Mouse (Mus musculus) embryonic fibroblast, embryonic 13.5 days (primary cell): ENCODE results near the gene Klc2. TPM values are rescaled to one million over a fixed set of nuclear protein-coding genes. Genes with fewer than 3 reads are reported as not detected.
"Not testable (repeated sequence)": the region's sequence is repeated elsewhere in the genome, so short reads cannot be mapped to it uniquely, and the experiment has no call there.

Experiments
- H3K27ac ChIP-seq: 2 replicates; pipeline ENCODE4 v1.5.1; 2012; ENCODE audit warnings: low read length, control low read depth, inconsistent platforms; ENCODE audit not compliant: insufficient read depth
- H3K4me1 ChIP-seq: 2 replicates; pipeline ENCODE4 v1.6.1; 2011; ENCODE audit warnings: low read length; ENCODE audit not compliant: control insufficient read depth, insufficient read depth
- H3K4me3 ChIP-seq: 2 replicates; pipeline ENCODE4 v1.5.1; 2011; ENCODE audit warnings: mild to moderate bottlenecking, control low read depth, low read length; ENCODE audit not compliant: insufficient read depth
- CTCF ChIP-seq: IDR thresholded peaks from 2 replicates; pipeline ENCODE4 v1.5.1; 2011; ENCODE audit warnings: mild to moderate bottlenecking, control low read depth, low read length, moderate library complexity, borderline replicate concordance; ENCODE audit not compliant: insufficient read depth
- POLR2A ChIP-seq: IDR thresholded peaks from 2 replicates; pipeline ENCODE4 v1.6.1; 2011; ENCODE audit warnings: low read depth, mild to moderate bottlenecking, control low read depth, low read length, moderate library complexity
- polyA plus RNA-seq: library from polyadenylated mRNA; stranded (reverse); fragments of >200 nt; gene quantifications from 2 replicates; pipeline ENCODE4 v1.2.4, GENCODE M21; 2011; ENCODE audit warnings: low read depth; ENCODE audit not compliant: missing spikeins, insufficient read length

Klc2 gene
- polyA plus RNA-seq, 1 experiment = 24.2 TPM

DNA sequence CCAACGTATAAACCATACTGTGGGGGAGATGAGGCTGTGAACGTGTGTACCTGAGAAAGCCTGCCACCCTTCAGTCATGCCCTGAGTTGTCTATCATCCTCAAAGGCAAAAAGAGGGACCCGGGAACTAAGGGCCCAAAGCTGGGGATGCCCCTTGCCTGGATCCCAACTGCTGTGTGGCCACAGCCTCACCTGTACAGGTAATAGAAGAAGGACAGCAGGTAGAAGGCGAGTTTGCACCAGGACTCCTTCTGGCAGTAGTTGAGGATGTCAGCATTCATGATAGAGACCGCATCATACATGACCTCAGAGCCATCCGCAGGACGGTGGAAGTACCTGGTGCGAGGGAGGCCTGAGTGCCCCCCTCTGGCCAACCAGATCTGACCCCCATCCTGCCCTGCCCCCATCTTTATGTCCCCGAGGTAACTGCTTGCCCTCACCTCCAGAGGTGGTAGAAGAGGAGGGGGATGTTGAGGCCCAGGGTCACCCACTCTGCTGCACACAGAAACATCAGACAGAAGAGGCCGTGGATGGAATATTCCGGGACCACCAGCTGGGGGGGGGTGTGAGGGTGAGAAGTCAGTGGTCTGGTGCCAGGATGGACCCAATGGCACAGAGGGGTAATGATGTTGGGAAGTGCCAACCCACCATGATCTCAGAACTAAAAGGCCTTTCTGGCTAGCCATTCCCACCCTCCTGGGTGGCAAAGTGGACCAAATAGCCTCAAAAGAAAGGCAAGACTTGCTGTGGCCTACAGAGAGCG is 24.7 kb downstream of the Klc2 start:
- Histone ChIP-seq H3K4me3 (no peak overlapping the region), H3K4me1 (peaks cover 2% of the 10 kb centered on the region; the same call in 1 of the 2 replicates), H3K27ac (no peak overlapping the region)
- TF ChIP-seq CTCF = no peak
- TF ChIP-seq POLR2A = no peak

DNA sequence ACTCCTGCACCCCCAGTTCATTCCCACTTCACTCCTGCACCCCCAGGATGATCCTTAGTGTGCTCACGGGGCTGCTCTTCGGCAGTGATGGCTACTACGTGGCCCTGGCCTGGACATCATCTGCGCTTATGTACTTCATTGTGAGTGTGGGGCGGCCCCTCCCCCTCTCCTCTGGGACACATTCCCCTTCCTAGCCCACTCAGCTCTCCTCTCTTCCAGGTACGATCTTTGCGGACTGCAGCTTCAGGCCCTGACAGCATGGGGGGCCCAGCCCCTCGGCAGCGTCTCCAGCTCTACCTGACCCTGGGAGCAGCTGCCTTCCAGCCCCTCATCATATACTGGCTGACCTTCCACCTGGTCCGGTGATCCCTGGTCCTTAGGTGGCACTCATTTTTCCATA is 26.3 kb downstream of the Klc2 start:
- no peak overlapping the region for H3K4me3 ChIP-seq
- no peak for TF ChIP-seq POLR2A
- TF ChIP-seq CTCF = no peak
- 0 out of 2 replicates have a peak, but pooled peaks cover 2% of the 10 kb centered on the region for H3K4me1 ChIP-seq
- no peak overlapping the region for H3K27ac ChIP-seq

GRCm38 (mm10) chr19:5089324-5089723 is 29.0 kb downstream of the Klc2 start:
- Histone ChIP-seq H3K4me1 (0 out of 2 replicates have a peak, but pooled peaks cover 2% of the 10 kb centered on the region), H3K4me3 (peak overlapping the region; percentile 83), H3K27ac (no peak overlapping the region)
- TF ChIP-seq CTCF (no peak), POLR2A (no peak)

DNA sequence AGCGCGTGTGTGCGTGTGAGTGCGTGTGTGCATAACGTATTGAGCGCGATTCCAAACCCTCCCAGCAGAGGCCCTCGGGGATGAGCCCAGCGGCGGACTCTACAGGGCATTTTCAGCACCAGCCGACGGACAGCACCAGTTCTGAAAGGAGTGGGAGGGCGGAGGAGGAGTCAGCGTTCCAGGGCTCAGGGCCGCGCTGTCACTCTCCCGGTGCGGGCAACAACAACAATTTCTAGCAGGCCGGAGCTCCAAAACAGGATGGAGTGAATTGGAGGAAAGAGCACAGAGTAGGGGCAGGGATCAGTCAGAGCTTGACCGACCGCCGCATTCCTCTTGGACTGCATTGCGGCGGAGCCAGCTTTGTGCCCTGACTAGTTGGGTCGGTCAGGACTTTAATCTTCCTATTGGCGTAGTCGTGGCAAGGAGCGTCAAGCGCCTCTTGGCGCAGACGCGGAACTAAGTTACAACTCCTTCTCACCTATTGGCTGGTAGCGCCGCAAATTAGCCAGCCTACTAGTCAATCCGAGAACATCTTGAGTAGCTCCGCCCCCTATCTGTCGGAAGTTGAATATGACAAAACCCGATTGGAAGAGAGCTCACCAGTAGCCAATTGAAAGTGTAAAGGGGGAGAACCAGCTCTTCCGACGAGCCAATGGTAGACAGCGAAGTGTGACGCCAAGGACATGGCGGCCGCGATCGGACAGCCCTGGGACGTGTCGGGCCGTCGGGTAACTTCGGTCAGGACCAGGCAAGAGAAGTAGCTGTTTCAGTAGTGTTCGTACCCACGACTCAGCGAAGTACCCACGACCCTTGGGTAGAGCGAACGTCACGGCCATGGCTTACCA is 30.3 kb downstream of the Klc2 start, which contains the start of gene Yif1a:
Gene Yif1a (plus strand): TSS at position 655 of the 845 bp plus-strand sequence.
- TF ChIP-seq CTCF = peak; percentile 47; the same call in 1 of the 2 replicates
- TF ChIP-seq POLR2A = peak; percentile 95
- Histone ChIP-seq H3K4me3 (peak within 1 kb of the TSS; percentile 83), H3K4me1 (no peaks in the 10 kb centered on the region), H3K27ac (peak within 1 kb of the TSS; percentile 72)

DNA sequence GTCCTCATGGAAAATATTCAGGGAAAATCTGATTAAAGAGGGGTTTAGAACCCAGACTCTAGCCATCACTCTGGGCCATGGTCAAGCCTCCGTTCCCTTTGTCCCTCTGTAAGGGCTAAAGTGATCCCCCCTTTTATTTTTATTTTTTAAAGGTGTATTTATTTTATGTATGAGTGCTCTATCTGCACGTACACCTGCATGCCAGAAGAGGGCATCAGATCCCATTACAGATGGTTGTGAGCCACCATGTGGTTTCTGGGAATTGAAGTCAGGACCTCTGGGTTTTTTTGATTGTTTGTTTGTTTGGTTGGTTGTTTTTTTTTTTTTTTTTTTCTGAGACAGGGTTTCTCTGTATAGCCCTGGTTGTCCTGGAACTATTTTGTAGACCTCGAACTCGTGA is 31.8 kb downstream of the Klc2 start:
- H3K4me1 ChIP-seq, H3K27ac ChIP-seq, H3K4me3 ChIP-seq: not testable (repeated sequence)

DNA sequence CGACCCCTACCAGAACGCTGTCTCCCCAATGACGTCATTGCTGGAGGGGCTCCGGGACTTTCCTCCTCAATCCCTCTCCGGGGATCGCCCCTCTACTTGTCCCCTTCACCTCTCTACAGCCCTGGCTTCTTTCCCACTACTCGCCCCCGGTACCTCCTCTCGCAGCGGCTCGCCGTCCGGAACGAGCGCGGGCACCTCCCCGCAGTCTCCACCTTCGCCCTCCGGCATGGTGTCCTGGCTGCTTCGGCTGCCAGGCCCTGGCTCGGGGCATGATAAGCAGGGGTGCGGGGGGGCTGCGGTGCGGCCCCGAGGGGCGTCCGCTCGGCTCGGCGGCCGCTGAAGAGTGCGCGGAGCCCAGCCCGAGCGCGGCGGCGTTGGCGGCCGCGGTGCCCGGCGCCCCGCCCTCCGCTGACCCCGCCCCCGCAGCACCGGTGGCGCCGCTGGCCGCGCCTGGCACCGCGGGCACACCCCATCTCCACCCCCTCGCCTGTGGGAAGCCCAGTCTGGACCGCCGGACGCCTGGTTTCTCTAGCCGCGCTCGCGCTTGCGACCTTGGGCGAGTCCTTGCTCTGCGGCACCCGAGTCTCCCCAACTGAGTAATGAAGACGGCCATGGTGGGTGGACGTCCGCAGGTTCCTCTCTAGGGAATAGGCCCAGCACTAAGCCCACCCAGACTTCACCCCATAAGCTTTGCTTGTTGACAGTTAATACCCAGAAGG is 33.1 kb downstream of the Klc2 start, which contains the start of gene Tmem151a:
Gene Tmem151a (minus strand): TSS at position 387 of the 719 bp plus-strand sequence.
- TF ChIP-seq POLR2A (no peak), CTCF (no peak)
- no peaks in the 10 kb centered on the region for H3K4me1 ChIP-seq
- no peak within 1 kb of the TSS for H3K27ac ChIP-seq
- peak within 1 kb of the TSS; percentile 34 for H3K4me3 ChIP-seq

DNA sequence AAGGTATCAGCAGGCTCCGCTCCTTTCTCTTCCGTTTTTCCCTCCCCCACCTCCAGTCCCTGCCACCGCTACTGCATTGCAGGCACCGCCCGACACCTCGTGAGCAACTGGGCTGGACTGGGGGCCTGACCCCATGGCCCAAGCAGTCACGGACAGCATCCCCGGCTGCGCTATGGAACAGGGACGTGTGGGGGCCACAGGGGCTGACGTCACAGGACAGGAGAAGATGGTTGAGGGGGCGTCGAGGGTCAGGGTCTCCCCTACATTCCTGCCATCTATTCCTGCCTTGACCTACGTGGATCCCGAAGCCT is 33.6 kb downstream of the Klc2 start:
- Histone ChIP-seq H3K27ac (no peak overlapping the region), H3K4me3 (peak overlapping the region; percentile 34), H3K4me1 (no peaks in the 10 kb centered on the region)
- TF ChIP-seq CTCF (no peak), POLR2A (no peak)

DNA sequence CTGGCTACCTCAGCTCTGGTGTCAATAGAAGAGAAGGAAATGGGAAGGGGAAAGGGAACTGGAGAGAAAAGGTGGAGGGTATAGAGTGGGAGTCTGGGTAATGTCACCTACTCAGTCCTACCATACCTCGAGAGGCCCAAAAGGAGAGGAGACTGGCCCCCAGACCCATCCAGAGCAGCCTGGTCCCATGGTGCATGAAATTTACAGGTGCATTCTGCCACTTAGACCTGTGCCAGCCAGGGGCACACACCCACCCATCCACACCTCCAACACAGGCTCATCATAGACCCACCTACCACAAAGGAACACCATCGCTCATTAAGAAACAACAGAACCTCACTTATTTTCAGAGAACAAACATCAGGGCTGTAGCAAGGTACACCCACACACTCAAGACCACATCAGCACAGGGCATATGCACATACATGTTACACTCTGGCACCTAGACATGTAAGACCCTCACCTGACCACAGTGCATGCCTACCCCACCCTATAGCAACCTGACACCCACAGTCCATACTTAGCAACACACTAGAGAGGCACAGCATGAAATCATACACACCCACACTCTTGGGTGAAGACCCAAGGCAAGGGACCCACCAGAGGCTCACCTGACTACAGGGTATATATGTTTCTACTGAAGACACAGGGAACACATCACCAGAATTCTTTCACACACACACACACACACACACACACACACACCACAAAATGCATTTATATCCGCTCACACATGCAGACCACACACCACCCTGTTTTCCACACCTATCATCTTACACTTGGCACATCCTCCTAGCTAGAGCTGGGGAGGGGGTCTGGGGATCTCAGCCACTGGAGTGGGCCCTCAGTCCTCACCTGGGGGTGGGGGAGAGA is 34.2 kb downstream of the Klc2 start:
- no peak overlapping the region for H3K27ac ChIP-seq
- no peak for TF ChIP-seq CTCF
- TF ChIP-seq POLR2A = no peak
- H3K4me1 ChIP-seq = no peaks in the 10 kb centered on the region
- H3K4me3 ChIP-seq = no peak overlapping the region

DNA sequence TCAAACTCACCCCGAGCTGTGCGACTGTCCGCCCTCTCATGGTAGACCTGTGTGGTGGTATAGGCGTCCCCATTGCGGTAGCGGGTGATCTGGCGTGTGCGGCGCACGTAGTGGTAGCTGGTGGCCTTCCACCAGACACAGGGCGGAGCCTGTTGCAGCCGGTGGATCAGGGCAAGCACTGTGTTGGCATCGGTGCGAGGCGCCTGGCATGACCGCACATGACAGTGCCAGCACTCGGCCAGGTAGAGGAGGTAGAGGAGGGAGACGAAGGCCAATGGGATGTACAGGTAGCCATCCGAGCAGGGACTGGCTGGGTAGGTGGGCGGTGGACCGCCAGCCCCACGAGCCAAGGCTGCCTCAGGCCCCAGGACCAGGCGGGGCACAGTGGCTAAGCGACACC is 35.8 kb downstream of the Klc2 start:
- TF ChIP-seq CTCF (no peak), POLR2A (no peak)
- no peak overlapping the region for H3K4me3 ChIP-seq
- no peak overlapping the region for H3K27ac ChIP-seq
- no peaks in the 10 kb centered on the region for H3K4me1 ChIP-seq
